Mouse (Mus musculus) bone marrow, adult 2 months (tissue): ENCODE results near the gene Arid2.

Experiments used
- CTCF ChIP-seq: fragments of 200-500 bp; IDR thresholded peaks from 2 replicates; pipeline ENCODE4 v1.5.1; 2011; ENCODE audit warnings: low read length, control low read depth; ENCODE audit not compliant: control insufficient read depth, insufficient read depth
- POLR2A ChIP-seq: fragments of 200-500 bp; IDR thresholded peaks from 2 replicates; pipeline ENCODE4 v1.6.1; 2011; ENCODE audit warnings: low read depth, mild to moderate bottlenecking, control low read depth, low read length, borderline replicate concordance; ENCODE audit not compliant: control insufficient read depth

GRCm38 (mm10) chr15:96351432-96351831, 64.1 kb downstream of the Arid2 start:
- TF ChIP-seq CTCF (no peak), POLR2A (no peak)
